ENCODE assay signal across 8 mouse cellular contexts in genomic region chr9:96719408-96720158, GRCm38 (mm10). TPM values are rescaled to one million over a fixed set of nuclear protein-coding genes. Genes with fewer than 3 reads are reported as not detected.
A peak's percentile ranks its signal among the peaks of the same experiment; 100 is the strongest.
DNase-seq lines count a peak whose midpoint lies in the region; ATAC-seq and TF ChIP-seq lines count a peak whose summit lies in the region.

No protein-coding gene starts in this region.

- no peak; the same call in 1 of the 2 replicates for TF ChIP-seq CTCF in stomach, postnatal 0 days (IDR thresholded peaks at IDR 0.05; ENCODE audit: low read depth)

- TF ChIP-seq EP300 in stomach, postnatal 0 days (optimal IDR thresholded peaks at IDR 0.05): no peak

- H3K9ac ChIP-seq in liver, embryonic 13.5 days: peak overlapping the region; percentile 87
- H3K9ac ChIP-seq in stomach, postnatal 0 days (ENCODE audit: low read length): peak overlapping the region; percentile 99

- H3K27ac ChIP-seq in liver, embryonic 13.5 days: peak overlapping the region; percentile 89
- H3K27ac ChIP-seq in stomach, postnatal 0 days (replicated peaks): peak overlapping the region; percentile 99

- peak overlapping the region; percentile 83 for H3K4me3 ChIP-seq in liver, embryonic 13.5 days (replicated peaks)
- peak overlapping the region; percentile 89 for H3K4me3 ChIP-seq in stomach, postnatal 0 days (ENCODE audit: low read depth, low read length)

- under 1% methylated on average over 75 of the region's 85 CpGs for WGBS in liver, embryonic 13.5 days (ENCODE audit: insufficient replicate concordance)
- under 1% methylated on average over 74 of the region's 85 CpGs for WGBS in stomach, postnatal 0 days

- DNase-seq in right cerebral cortex, adult 18-20 months: peak; percentile 62
- no peak for DNase-seq in right cerebral cortex, postnatal 36 days (ENCODE audit: low spot score in 2 of 2)
- peak; percentile 85 to 89 for DNase-seq in cerebellum, postnatal 25 days
- DNase-seq in gastrocnemius, postnatal 14 days: peak; percentile 73
- DNase-seq in induced T-regulatory cell, adult 2 months (ENCODE audit: low read depth): peak; percentile 80
- DNase-seq in liver, embryonic 13.5 days: peak; percentile 50
- DNase-seq in naive thymus-derived CD4-positive, alpha-beta T cell, adult 2 months (ENCODE audit: low read depth): peak; percentile 78
- peak; percentile 82 for DNase-seq in stomach, postnatal 0 days (ENCODE audit: low spot score)

- intact Hi-C loops in gastrocnemius, postnatal 14 days (cut with DNase I; ENCODE audit: low total_unique reads): no loop called here

- peak; percentile 77 for ATAC-seq in liver, embryonic 13.5 days (ENCODE audit: low read depth)
- ATAC-seq in stomach, postnatal 0 days (ENCODE audit: low FRiP score, low TSS enrichment): peak; percentile 88

- H3K9me3 ChIP-seq in liver, embryonic 13.5 days (replicated peaks): no peaks in the 10 kb centered on the region
- H3K9me3 ChIP-seq in stomach, postnatal 0 days (ENCODE audit: control insufficient read depth, low read length): no peaks in the 10 kb centered on the region

- peak overlapping the region; percentile 78 for H3K4me2 ChIP-seq in liver, embryonic 13.5 days
- peak overlapping the region; percentile 69 for H3K4me2 ChIP-seq in stomach, postnatal 0 days (replicated peaks; ENCODE audit: low read depth)

- peaks cover 54% of the 10 kb centered on the region for H3K4me1 ChIP-seq in liver, embryonic 13.5 days (replicated peaks)
- peaks cover 6% of the 10 kb centered on the region for H3K4me1 ChIP-seq in stomach, postnatal 0 days (replicated peaks; ENCODE audit: control insufficient read depth, insufficient read depth)

- peaks cover 14% of the 10 kb centered on the region for H3K36me3 ChIP-seq in liver, embryonic 13.5 days
- H3K36me3 ChIP-seq in stomach, postnatal 0 days (ENCODE audit: control insufficient read depth, insufficient read depth, low read length): no peaks in the 10 kb centered on the region

- no peaks in the 10 kb centered on the region for H3K27me3 ChIP-seq in liver, embryonic 13.5 days
- no peaks in the 10 kb centered on the region for H3K27me3 ChIP-seq in stomach, postnatal 0 days (ENCODE audit: control insufficient read depth, insufficient read depth, low read length)

RNA-seq across cellular contexts. Expression of gene Zbtb38, which starts 33.0 kb away (rescaled TPM):
- total RNA-seq in gastrocnemius, postnatal 14 days (2021): 10 to 100 TPM; 12.9 to 14.6 TPM
- 5.8 and 7.2 TPM in 2 replicates for polyA plus RNA-seq in liver, embryonic 13.5 days (2015; fragmentation: Nextera tagmentation; extraction: Ambion mirVana)
- polyA plus RNA-seq in stomach, postnatal 0 days (2015; fragmentation: Nextera tagmentation; extraction: Ambion mirVana): 13.9 and 15.3 TPM in 2 replicates

Comparison
In these comparisons a context has a peak if more than half of its experiments do, and no peak if none do; other contexts are left out.
1. DNase-seq: peak in right cerebral cortex, adult 18-20 months (single experiment), cerebellum, postnatal 25 days (2 of 2), gastrocnemius, postnatal 14 days (single experiment), induced T-regulatory cell, adult 2 months (single experiment), liver, embryonic 13.5 days (single experiment), naive thymus-derived CD4-positive, alpha-beta T cell, adult 2 months (single experiment) and stomach, postnatal 0 days (single experiment); none in right cerebral cortex, postnatal 36 days (0 of 2).